Mouse (Mus musculus) liver, embryonic 12.5 days (tissue): ENCODE results near the gene Dnaic1. TPM values are rescaled to one million over a fixed set of nuclear protein-coding genes. Genes with fewer than 3 reads are reported as not detected.

ENCODE experiments used
- ATAC-seq: fragments of 200-750 bp; cut with Nextera tagmentation; 2 replicates; pipeline ENCODE4 v1.8.0; 2017; ENCODE audit warnings: moderate number of reproducible peaks, mild to moderate bottlenecking, moderate library complexity
- H3K27ac ChIP-seq: fragments of 300-500 bp; sonication (generic); 2 replicates; pipeline ENCODE4 v1.5.1; 2016; ENCODE audit warnings: mild to moderate bottlenecking
- H3K27me3 ChIP-seq: fragments of 300-500 bp; sonication (generic); replicated peaks from 2 replicates; pipeline ENCODE4 v1.6.1; 2016; ENCODE audit warnings: mild to moderate bottlenecking, moderate library complexity
- H3K36me3 ChIP-seq: fragments of 300-500 bp; sonication (generic); 2 replicates; pipeline ENCODE4 v1.6.1; 2016; ENCODE audit warnings: mild to moderate bottlenecking, moderate library complexity
- H3K4me1 ChIP-seq: fragments of 300-500 bp; sonication (generic); 2 replicates; pipeline ENCODE4 v1.6.1; 2016
- H3K4me2 ChIP-seq: fragments of 300-500 bp; sonication (generic); 2 replicates; pipeline ENCODE4 v1.6.1; 2016; ENCODE audit warnings: mild to moderate bottlenecking, moderate library complexity
- H3K4me3 ChIP-seq: fragments of 300-500 bp; sonication (generic); 2 replicates; pipeline ENCODE4 v1.5.1; 2016; ENCODE audit warnings: mild to moderate bottlenecking, moderate library complexity
- H3K9ac ChIP-seq: fragments of 300-500 bp; sonication (generic); 2 replicates; pipeline ENCODE4 v1.6.1; 2016; ENCODE audit warnings: mild to moderate bottlenecking, moderate library complexity
- H3K9me3 ChIP-seq: fragments of 300-500 bp; sonication (generic); replicated peaks from 2 replicates; pipeline ENCODE4 v1.6.1; 2016; ENCODE audit warnings: mild to moderate bottlenecking, moderate library complexity
- WGBS: fragments of 180-500 bp; shearing (Covaris S2); methylation state at CpG from one replicate; pipeline ENCODE4 v1.1.7; 2016; ENCODE audit not compliant: insufficient replicate concordance; 5-methylcytosine and 5-hydroxymethylcytosine counted together
- polyA plus RNA-seq: library from polyadenylated mRNA; unstranded; fragments of >200 nt; fragmentation: Nextera tagmentation; extraction: Ambion mirVana; gene quantifications from 2 replicates; pipeline ENCODE4 v1.2.1, GENCODE M21; 2016

The Dnaic1 gene
- polyA plus RNA-seq, 1 experiment from 2014 or later: 0.51 TPM

DNA sequence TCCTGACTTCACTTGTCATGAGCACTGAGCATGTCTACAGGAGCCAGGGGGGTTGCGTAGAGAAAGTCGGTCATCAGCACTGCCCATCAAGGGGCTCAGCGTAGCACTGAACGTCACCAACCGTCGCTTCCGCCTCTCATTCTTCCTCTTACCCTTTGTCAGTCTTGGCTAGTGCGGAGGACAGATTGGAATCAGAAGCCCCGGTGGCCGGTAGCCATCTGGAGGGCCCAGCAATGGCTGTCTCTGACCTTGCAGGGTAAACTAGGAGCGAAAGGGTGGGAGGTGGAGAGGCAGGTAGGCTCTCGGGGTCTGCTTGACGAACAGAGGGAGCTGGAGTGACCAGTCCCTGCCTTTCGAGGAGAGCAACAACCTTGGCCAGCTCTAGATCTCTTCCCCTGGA is 52.5 kb downstream of the Dnaic1 start:
- Histone ChIP-seq H3K27ac (no peak overlapping the region), H3K4me2 (no peak overlapping the region), H3K4me1 (no peaks in the 10 kb centered on the region), H3K9me3 (no peaks in the 10 kb centered on the region), H3K27me3 (0 out of 2 replicates have a peak, but pooled peaks cover 16% of the 10 kb centered on the region), H3K36me3 (no peaks in the 10 kb centered on the region), H3K9ac (no peak overlapping the region), H3K4me3 (no peak overlapping the region)
- no peak for ATAC-seq
- 71% methylated on average over 14 of the region's 14 CpGs for WGBS

DNA sequence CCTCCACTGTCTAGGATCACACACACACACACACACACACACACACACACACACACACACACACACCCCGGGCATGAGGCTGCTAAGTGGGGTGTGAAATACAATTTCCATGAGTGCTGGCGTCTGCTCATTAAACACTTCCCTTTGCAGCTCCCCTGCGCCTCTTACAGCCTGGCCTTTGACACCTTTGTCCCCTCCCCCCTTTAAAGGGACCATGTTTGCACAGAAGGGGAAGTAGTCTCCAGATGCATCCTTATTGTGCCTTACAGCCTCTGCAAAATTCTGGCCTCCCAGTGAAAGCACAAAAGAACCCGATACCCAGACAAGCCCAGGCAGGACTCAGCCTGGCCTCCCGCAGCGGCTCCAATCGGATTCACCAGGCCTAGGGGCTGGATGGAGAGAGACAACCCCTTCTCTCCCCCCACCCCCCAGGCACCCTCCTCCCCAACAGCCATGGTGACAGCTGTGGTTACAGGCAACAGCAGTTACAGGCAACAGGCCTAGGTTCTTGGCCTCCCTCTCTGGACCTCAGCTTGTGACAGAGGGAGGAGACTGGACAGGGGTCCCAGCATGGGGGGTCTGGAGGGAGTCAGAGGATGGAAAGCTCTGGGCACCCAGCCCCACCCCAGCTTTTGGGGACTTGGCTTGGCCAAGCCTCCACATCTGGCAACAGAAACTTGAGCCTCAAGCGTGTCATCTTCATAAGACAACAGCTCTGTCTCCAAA is 58.8 kb downstream of the Dnaic1 start:
- Histone ChIP-seq H3K4me2 (no peak overlapping the region), H3K4me1 (peaks cover 32% of the 10 kb centered on the region), H3K4me3 (no peak overlapping the region), H3K27me3 (peaks cover 35% of the 10 kb centered on the region; the same call in 1 of the 2 replicates), H3K36me3 (no peaks in the 10 kb centered on the region), H3K9me3 (no peaks in the 10 kb centered on the region), H3K27ac (peak overlapping the region; percentile 31; the same call in 1 of the 2 replicates), H3K9ac (no peak overlapping the region)
- ATAC-seq: no peak
- WGBS: 9% methylated on average over 8 of the region's 8 CpGs

DNA sequence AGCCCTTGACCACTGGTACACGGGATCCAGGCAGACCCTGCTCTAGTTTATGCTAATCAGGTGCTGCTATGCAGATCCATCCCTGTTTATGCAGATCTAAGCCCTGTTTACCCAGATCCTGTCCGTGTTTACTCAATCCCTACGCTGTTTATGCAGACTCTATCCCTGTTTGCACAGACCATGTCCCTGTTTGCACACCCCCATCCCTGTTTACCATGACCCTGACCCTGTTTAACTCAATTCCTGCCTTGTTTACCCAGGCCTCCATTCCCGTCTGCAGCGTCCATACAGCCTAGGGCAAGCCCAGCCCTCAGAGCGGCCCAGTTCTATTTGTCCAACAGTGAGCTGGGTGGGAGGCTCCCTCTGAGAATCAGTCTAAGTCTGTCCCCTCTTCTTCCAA is 60.6 kb downstream of the Dnaic1 start:
- peak; percentile 75 for ATAC-seq
- Histone ChIP-seq H3K27ac (no peak overlapping the region), H3K9ac (no peak overlapping the region), H3K4me3 (no peak overlapping the region), H3K4me2 (no peak overlapping the region; the same call in 1 of the 2 replicates), H3K27me3 (peaks cover 44% of the 10 kb centered on the region), H3K9me3 (no peaks in the 10 kb centered on the region), H3K36me3 (no peaks in the 10 kb centered on the region), H3K4me1 (peaks cover 32% of the 10 kb centered on the region)
- WGBS: 53% methylated on average over 6 of the region's 6 CpGs

- no peak overlapping the region for H3K9ac ChIP-seq
- H3K4me2 ChIP-seq: peak overlapping the region; percentile 20; the same call in 1 of the 2 replicates
- no peak overlapping the region for H3K4me3 ChIP-seq
- no peak overlapping the region for H3K27ac ChIP-seq
- peaks cover 37% of the 10 kb centered on the region for H3K4me1 ChIP-seq
- no peaks in the 10 kb centered on the region for H3K9me3 ChIP-seq
- WGBS: 7% methylated on average over 11 of the region's 11 CpGs
- no peaks in the 10 kb centered on the region for H3K36me3 ChIP-seq
- peaks cover 53% of the 10 kb centered on the region for H3K27me3 ChIP-seq
- no peak for ATAC-seq
Measured at GRCm38 (mm10) chr4:41631390-41631789, 61.8 kb downstream of the Dnaic1 start.

DNA sequence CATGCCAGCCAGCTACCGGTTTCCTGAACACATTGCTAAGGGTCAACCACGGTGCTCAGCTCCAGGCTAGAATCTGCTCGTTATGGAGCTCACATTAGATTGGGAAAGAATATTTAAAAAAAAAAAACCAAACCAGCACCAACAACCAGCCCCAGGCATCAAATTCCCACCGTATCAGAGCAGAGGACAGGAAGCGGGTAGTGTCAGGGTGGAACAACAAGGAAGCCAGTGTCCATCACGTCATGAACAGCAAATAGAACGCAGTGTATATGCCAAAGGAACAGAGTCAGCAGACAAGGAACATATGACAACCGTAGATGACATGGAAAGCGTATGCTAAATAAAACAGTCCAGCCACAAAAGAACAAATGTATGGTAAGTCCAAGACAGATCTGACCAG is 63.4 kb downstream of the Dnaic1 start:
- Histone ChIP-seq H3K4me2 (no peak overlapping the region), H3K36me3 (no peaks in the 10 kb centered on the region), H3K4me1 (peaks cover 30% of the 10 kb centered on the region), H3K27me3 (peaks cover 64% of the 10 kb centered on the region), H3K9ac (no peak overlapping the region), H3K4me3 (no peak overlapping the region), H3K9me3 (no peaks in the 10 kb centered on the region), H3K27ac (no peak overlapping the region)
- no peak for ATAC-seq
- WGBS: 49% methylated on average over 9 of the region's 9 CpGs

- no peak overlapping the region for H3K4me2 ChIP-seq
- no peak overlapping the region for H3K4me3 ChIP-seq
- H3K36me3 ChIP-seq: no peaks in the 10 kb centered on the region
- H3K9me3 ChIP-seq: no peaks in the 10 kb centered on the region
- H3K27me3 ChIP-seq: peaks cover 74% of the 10 kb centered on the region
- 86% methylated on average over 8 of the region's 8 CpGs for WGBS
- H3K9ac ChIP-seq: no peak overlapping the region
- H3K4me1 ChIP-seq: peaks cover 26% of the 10 kb centered on the region
- no peak overlapping the region for H3K27ac ChIP-seq
- no peak for ATAC-seq
Measured at GRCm38 (mm10) chr4:41634631-41635030, 65.1 kb downstream of the Dnaic1 start.

DNA sequence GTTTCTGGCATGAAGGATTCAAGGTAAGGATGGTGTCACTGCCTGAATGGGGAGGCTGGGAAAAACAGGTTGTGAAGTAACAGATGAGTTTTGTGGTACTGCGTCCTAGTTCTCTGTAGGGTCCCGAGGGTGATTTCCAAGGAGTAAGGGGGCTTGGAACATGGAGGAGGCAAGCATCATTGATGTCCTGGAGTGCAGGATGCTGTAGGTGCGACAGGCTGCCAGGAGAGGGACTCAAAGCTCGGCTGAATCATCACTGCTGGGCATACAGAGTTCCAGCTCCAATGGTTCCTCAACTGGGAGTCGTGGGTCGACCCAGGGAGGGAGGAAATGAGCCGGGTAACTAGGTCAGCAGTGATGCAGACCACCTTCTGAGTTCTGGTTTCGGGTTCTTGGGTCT is 65.6 kb downstream of the Dnaic1 start:
- Histone ChIP-seq H3K4me1 (peaks cover 28% of the 10 kb centered on the region), H3K27me3 (peaks cover 79% of the 10 kb centered on the region), H3K27ac (no peak overlapping the region), H3K4me3 (no peak overlapping the region), H3K4me2 (no peak overlapping the region), H3K9ac (no peak overlapping the region), H3K9me3 (no peaks in the 10 kb centered on the region), H3K36me3 (no peaks in the 10 kb centered on the region)
- WGBS: 48% methylated on average over 8 of the region's 8 CpGs
- ATAC-seq: no peak

- no peak overlapping the region for H3K4me2 ChIP-seq
- no peaks in the 10 kb centered on the region for H3K9me3 ChIP-seq
- 48% methylated on average over 2 of the region's 2 CpGs for WGBS
- no peak overlapping the region for H3K27ac ChIP-seq
- no peak for ATAC-seq
- H3K9ac ChIP-seq: no peak overlapping the region
- H3K4me1 ChIP-seq: peaks cover 31% of the 10 kb centered on the region
- peaks cover 72% of the 10 kb centered on the region for H3K27me3 ChIP-seq
- no peak overlapping the region for H3K4me3 ChIP-seq
- H3K36me3 ChIP-seq: no peaks in the 10 kb centered on the region
Measured at GRCm38 (mm10) chr4:41635906-41636305, 66.3 kb downstream of the Dnaic1 start.

GRCm38 (mm10) chr4:41636366-41636765 is 66.8 kb downstream of the Dnaic1 start:
- WGBS: 29% methylated on average over 7 of the region's 7 CpGs
- Histone ChIP-seq H3K4me2 (no peak overlapping the region), H3K9ac (no peak overlapping the region), H3K9me3 (no peaks in the 10 kb centered on the region), H3K4me3 (no peak overlapping the region), H3K27me3 (peaks cover 67% of the 10 kb centered on the region), H3K36me3 (no peaks in the 10 kb centered on the region), H3K4me1 (peaks cover 26% of the 10 kb centered on the region), H3K27ac (no peak overlapping the region)
- ATAC-seq: no peak

DNA sequence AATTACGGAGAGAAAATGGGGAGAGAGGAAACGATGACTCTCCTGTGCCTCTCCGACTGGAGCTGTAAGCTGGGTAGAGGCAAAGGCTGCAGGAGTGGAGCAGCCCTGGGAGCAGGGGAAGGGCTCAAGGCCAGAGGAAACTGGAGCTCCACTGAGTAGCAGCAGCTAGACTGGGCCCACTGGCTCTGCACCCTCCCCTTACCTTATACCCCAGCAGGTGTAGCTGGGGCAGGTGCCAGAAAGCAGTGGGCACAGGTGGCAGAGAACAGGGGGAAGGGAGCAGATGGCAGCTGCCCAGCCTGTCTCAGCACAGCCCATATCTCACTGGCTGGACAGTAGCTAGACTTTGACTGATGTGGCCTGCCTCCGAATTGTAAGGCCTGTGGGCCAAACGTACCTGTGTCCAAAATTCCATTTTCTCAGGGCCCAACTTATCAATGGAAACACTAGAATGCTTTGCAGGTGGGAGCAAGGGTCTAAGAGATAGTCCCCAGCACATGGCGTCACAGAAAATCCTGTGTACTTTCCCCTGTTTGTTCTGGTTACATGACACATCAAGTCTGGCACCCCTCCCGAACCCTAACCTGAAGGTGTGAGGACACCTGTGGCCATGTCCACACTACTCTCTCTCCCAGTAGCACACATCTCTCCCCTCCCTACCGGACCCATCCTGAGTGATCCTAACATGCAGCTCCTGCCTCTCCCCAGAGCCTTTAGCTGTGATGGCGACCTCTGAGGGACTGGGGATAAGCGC is 67.5 kb downstream of the Dnaic1 start:
- WGBS: 61% methylated on average over 10 of the region's 10 CpGs
- no peak overlapping the region for H3K4me2 ChIP-seq
- H3K27me3 ChIP-seq: peaks cover 60% of the 10 kb centered on the region
- H3K9ac ChIP-seq: no peak overlapping the region
- H3K9me3 ChIP-seq: no peaks in the 10 kb centered on the region
- peaks cover 21% of the 10 kb centered on the region for H3K4me1 ChIP-seq
- H3K4me3 ChIP-seq: no peak overlapping the region
- H3K27ac ChIP-seq: no peak overlapping the region
- ATAC-seq: no peak
- no peaks in the 10 kb centered on the region for H3K36me3 ChIP-seq

DNA sequence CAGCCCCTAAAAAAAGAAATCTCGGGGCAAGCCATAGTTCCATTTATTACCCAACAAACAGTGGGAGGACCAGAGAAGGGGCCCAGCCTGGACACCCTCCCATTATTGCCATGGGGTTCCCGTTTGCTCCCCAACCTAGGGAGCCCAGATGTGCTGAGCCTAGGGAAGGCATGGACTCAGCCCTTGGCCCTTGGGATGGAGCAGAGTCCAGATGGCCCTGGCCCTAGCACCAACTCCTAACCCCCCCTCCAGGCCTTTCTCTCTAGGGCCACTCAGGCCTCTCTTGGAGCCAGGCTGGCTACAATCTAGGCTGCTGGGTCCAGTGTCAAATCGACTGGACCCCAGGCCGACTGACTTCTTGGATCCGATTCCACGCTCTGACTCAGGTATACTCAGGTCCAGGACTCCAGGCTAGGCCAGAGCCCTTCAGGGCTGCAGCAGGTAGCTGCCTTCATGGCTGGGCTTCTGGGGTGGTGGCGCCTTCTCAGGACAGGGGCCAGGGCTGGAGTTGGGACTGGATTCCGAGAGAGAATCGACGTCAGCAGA is 68.7 kb downstream of the Dnaic1 start:
- H3K36me3 ChIP-seq: no peaks in the 10 kb centered on the region
- no peak overlapping the region for H3K27ac ChIP-seq
- WGBS: 78% methylated on average over 10 of the region's 10 CpGs
- H3K4me1 ChIP-seq: peaks cover 21% of the 10 kb centered on the region
- H3K9me3 ChIP-seq: no peaks in the 10 kb centered on the region
- H3K4me3 ChIP-seq: no peak overlapping the region
- peaks cover 54% of the 10 kb centered on the region for H3K27me3 ChIP-seq
- ATAC-seq: no peak
- H3K4me2 ChIP-seq: no peak overlapping the region
- no peak overlapping the region for H3K9ac ChIP-seq

DNA sequence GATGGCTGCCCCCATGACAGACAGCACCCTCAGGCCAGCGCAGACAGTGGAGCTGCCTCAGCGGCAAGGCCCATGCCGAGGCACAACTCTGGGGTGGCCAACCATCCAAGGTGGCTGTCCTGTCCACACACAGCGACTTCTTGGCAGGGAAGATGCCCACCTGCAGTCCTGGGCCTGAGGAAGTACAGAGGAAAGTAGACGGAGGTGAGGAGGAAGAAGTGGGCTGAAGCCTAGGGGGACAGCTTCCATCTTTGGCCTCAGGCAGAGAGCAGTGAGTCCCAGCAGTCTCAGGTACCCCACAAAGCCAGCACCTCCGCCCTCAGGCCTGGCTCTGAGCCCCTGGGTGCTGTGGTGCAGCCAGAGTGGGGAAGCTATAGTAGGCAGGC is 69.2 kb downstream of the Dnaic1 start:
- Histone ChIP-seq H3K27me3 (peaks cover 54% of the 10 kb centered on the region), H3K4me2 (no peak overlapping the region), H3K9me3 (no peaks in the 10 kb centered on the region), H3K4me1 (peaks cover 21% of the 10 kb centered on the region), H3K4me3 (no peak overlapping the region), H3K27ac (no peak overlapping the region), H3K9ac (no peak overlapping the region), H3K36me3 (no peaks in the 10 kb centered on the region)
- 73% methylated on average over 6 of the region's 6 CpGs for WGBS
- ATAC-seq: no peak
